ENCODE assay signal across 10 mouse cellular contexts in genomic region chr11:49710664-49711063, GRCm38 (mm10). TPM values are rescaled to one million over a fixed set of nuclear protein-coding genes. Genes with fewer than 3 reads are reported as not detected.
A peak's percentile ranks its signal among the peaks of the same experiment; 100 is the strongest.
DNase-seq lines count a peak whose midpoint lies in the region; ATAC-seq and TF ChIP-seq lines count a peak whose summit lies in the region.
"Had no signal": no experiment of that assay in that cellular context is flagged by ENCODE, and none has a peak within 500 bp of the region (broad histone marks: within the 10 kb centered on the region; RNA-seq: fewer than 3 reads in every experiment).

No protein-coding gene starts in this region.

- intact Hi-C loops in heart, postnatal 36 days (cut with DNase I), result loop anchor here (5.0 kb wide), 2 partner anchors 137 to 502 kb away; partner anchors contain the start of genes Mapk9, Mgat4b and Sqstm1

- peak overlapping the region; percentile 69 for H3K4me3 ChIP-seq in heart, embryonic 11.5 days (ENCODE audit: low read depth, low read length)
- peak overlapping the region in 1 of 2 experiments; percentile 91; a peak in 2 of 4 replicates for H3K4me3 ChIP-seq in ES-E14 (ENCODE audit: insufficient read depth in 1 of 2, low read depth in 1 of 2, low read length in 2 of 2, poor library complexity in 1 of 2, severe bottlenecking in 1 of 2)
- peak overlapping the region; percentile 99 for H3K4me3 ChIP-seq in hindbrain, embryonic 12.5 days
- peak overlapping the region; percentile 97 for H3K4me3 ChIP-seq in liver, embryonic 16.5 days (ENCODE audit: low read depth, low read length)

- WGBS in heart, embryonic 11.5 days (ENCODE audit: insufficient replicate concordance), result 79% methylated on average over 2 of the region's 2 CpGs
- WGBS in hindbrain, embryonic 12.5 days, result 86% methylated on average over 2 of the region's 2 CpGs
- 47% methylated on average over 2 of the region's 2 CpGs for WGBS in liver, embryonic 16.5 days (ENCODE audit: insufficient replicate concordance)

- DNase-seq in heart, postnatal 36 days, result no peak
- DNase-seq in ES-E14 (ENCODE audit: low read depth, low spot score), result no peak
- DNase-seq in frontal cortex, postnatal 25 days (ENCODE audit: low spot score in 2 of 2), result no peak
- no peak for DNase-seq in adrenal gland, postnatal 25 days
- no peak for DNase-seq in cerebellum, postnatal 36 days

- peak overlapping the region; percentile 76 for H3K4me2 ChIP-seq in heart, embryonic 11.5 days
- peak overlapping the region; percentile 80 for H3K4me2 ChIP-seq in hindbrain, embryonic 12.5 days (replicated peaks)
- peak overlapping the region; percentile 76 for H3K4me2 ChIP-seq in liver, embryonic 16.5 days (ENCODE audit: low read depth, low read length)

- H3K4me1 ChIP-seq in heart, embryonic 11.5 days (ENCODE audit: control insufficient read depth, insufficient read depth, low read length), result peaks cover 17% of the 10 kb centered on the region
- H3K4me1 ChIP-seq in ES-E14 (ENCODE audit: control insufficient read depth in 2 of 2, insufficient read depth in 2 of 2, low read length in 2 of 2, poor library complexity in 1 of 2), result peaks cover 5 to 6% of the 10 kb centered on the region in 2 experiments; a peak in 2 of 4 replicates
- H3K4me1 ChIP-seq in hindbrain, embryonic 12.5 days, result peaks cover 29% of the 10 kb centered on the region
- H3K4me1 ChIP-seq in liver, embryonic 16.5 days (ENCODE audit: control insufficient read depth, low read depth, low read length), result peaks cover 41% of the 10 kb centered on the region

- no peak overlapping the region for H3K27ac ChIP-seq in heart, embryonic 11.5 days (ENCODE audit: low read depth, low read length)
- no peak overlapping the region for H3K27ac ChIP-seq in ES-E14 (ENCODE audit: insufficient read depth, low read depth, low read length, poor library complexity, severe bottlenecking)
- no peak overlapping the region for H3K27ac ChIP-seq in hindbrain, embryonic 12.5 days
- no peak overlapping the region for H3K27ac ChIP-seq in liver, embryonic 16.5 days (ENCODE audit: low read length)

- H3K36me3 ChIP-seq in heart, embryonic 11.5 days (ENCODE audit: control insufficient read depth, insufficient read depth, low read length), result peaks cover 3% of the 10 kb centered on the region; the same call in 1 of the 2 replicates
- H3K36me3 ChIP-seq in ES-E14 (ENCODE audit: control insufficient read depth, insufficient read depth, low read length, poor library complexity, severe bottlenecking), result peaks cover 2% of the 10 kb centered on the region; the same call in 1 of the 2 replicates
- H3K36me3 ChIP-seq in hindbrain, embryonic 12.5 days, result peaks cover 16% of the 10 kb centered on the region
- H3K36me3 ChIP-seq in liver, embryonic 16.5 days (ENCODE audit: control insufficient read depth, insufficient read depth), result peaks cover 7% of the 10 kb centered on the region

- H3K9me3 ChIP-seq in heart, embryonic 11.5 days (replicated peaks; ENCODE audit: control insufficient read depth, low read length), result no peaks in the 10 kb centered on the region
- no peaks in the 10 kb centered on the region for H3K9me3 ChIP-seq in ES-E14 (ENCODE audit: control insufficient read depth, insufficient read depth, low read depth, low read length)
- H3K9me3 ChIP-seq in hindbrain, embryonic 12.5 days (replicated peaks), result no peaks in the 10 kb centered on the region
- H3K9me3 ChIP-seq in liver, embryonic 16.5 days (replicated peaks; ENCODE audit: control insufficient read depth, low read length), result no peaks in the 10 kb centered on the region

- no peaks in the 10 kb centered on the region for H3K27me3 ChIP-seq in heart, embryonic 11.5 days (ENCODE audit: control insufficient read depth, insufficient read depth, low read length)
- no peaks in the 10 kb centered on the region for H3K27me3 ChIP-seq in hindbrain, embryonic 12.5 days
- H3K27me3 ChIP-seq in liver, embryonic 16.5 days (ENCODE audit: control insufficient read depth, insufficient read depth, low read depth, low read length), result no peaks in the 10 kb centered on the region

- no peak overlapping the region for H3K9ac ChIP-seq in heart, embryonic 11.5 days (ENCODE audit: low read depth, low read length)
- H3K9ac ChIP-seq in ES-E14 (ENCODE audit: insufficient read depth, low read depth, low read length, poor library complexity, severe bottlenecking), result no peak overlapping the region
- H3K9ac ChIP-seq in hindbrain, embryonic 12.5 days, result no peak overlapping the region
- H3K9ac ChIP-seq in liver, embryonic 16.5 days (ENCODE audit: low read depth, low read length), result peak overlapping the region; percentile 98

- no peak for ATAC-seq in heart, embryonic 11.5 days (replicated peaks; ENCODE audit: insufficient number of reproducible peaks, low FRiP score, low TSS enrichment)
- ATAC-seq in hindbrain, embryonic 12.5 days (ENCODE audit: low FRiP score), result no peak
- no peak for ATAC-seq in liver, embryonic 16.5 days (ENCODE audit: low read depth)

- in situ Hi-C loops in ES-E14 (cut with MboI; ENCODE audit: low sequenced_read_pairs in 2 of 2, unreplicated experiment in 2 of 2), result no loop called here

TF ChIP-seq in ES-E14, 5 proteins besides CTCF, POLR2A, EP300 and RAD21:
- TF ChIP-seq ZNF384 (IDR thresholded peaks at IDR 0.05; ENCODE audit: low read depth, low read length), result peak; percentile 49; the same call in 1 of the 2 replicates
- no peak for TF ChIP-seq ZC3H11A (IDR thresholded peaks at IDR 0.05; ENCODE audit: borderline replicate concordance, low read depth, low read length)

RNA-seq across cellular contexts. Expression of gene Cnot6, which starts 1.9 kb away (rescaled TPM):
- polyA plus RNA-seq in heart, embryonic 11.5 days (2014; fragmentation: Nextera tagmentation; extraction: Ambion mirVana), result 35.5 and 38.7 TPM in 2 replicates
- total RNA-seq in heart, postnatal 36 days (2021), result 10 to 100 TPM; 20.4 to 21.3 TPM
- 39.4 and 45.8 TPM in 2 replicates for total RNA-seq in ES-E14 (2012; rRNA removed)
- polyA plus RNA-seq in hindbrain, embryonic 12.5 days (2016; fragmentation: Nextera tagmentation; extraction: Ambion mirVana), result 92.2 and 93.1 TPM in 2 replicates
- polyA plus RNA-seq in liver, embryonic 16.5 days (2015; fragmentation: Nextera tagmentation; extraction: Ambion mirVana), result 14.2 and 15.4 TPM in 2 replicates
- 53.0 and 58.6 TPM in 2 replicates for total RNA-seq in adrenal gland, postnatal 25 days (2021)

RNA-seq across cellular contexts. Expression of gene Scgb3a1, which starts 47.3 kb away (rescaled TPM):
- polyA plus RNA-seq in heart, embryonic 11.5 days (2014; fragmentation: Nextera tagmentation; extraction: Ambion mirVana), result 0.86 and 1.1 TPM in 2 replicates
- total RNA-seq in heart, postnatal 36 days (2021), result 1 to 10 TPM in 1 of 2 experiments, not detected in 1; 1.2 TPM
- total RNA-seq in ES-E14 (2012; rRNA removed), result 1.4 and 1.6 TPM in 2 replicates
- not detected in 2 replicates for polyA plus RNA-seq in hindbrain, embryonic 12.5 days (2016; fragmentation: Nextera tagmentation; extraction: Ambion mirVana)
- not detected in 2 replicates for polyA plus RNA-seq in liver, embryonic 16.5 days (2015; fragmentation: Nextera tagmentation; extraction: Ambion mirVana)
- not detected in 2 replicates for total RNA-seq in adrenal gland, postnatal 25 days (2021)
- total RNA-seq: adrenal gland, adult 18-20 months had no signal
- polyA plus RNA-seq: C2C12 had no signal
